ENCODE assay signal across 13 mouse cellular contexts in the genomic region with DNA sequence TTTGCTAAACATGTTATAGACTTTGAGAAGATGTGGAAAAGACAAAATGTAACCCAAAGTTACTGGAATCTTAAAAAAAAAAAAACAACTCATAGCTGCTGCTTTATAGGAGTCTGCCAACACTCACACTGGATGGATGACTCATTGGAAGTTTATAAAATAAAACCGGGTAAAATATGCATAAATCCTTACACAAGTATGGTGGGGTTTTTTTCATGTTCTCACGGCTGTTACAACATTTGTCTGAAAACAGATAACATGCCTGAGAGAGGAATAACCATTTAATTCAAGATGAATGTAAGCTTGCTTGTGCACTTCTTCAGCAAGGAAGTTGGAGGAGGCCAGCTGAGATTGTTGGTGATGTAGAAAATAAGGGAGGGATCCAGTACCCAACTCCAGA.
"Had no signal": no experiment of that assay in that cellular context is flagged by ENCODE, and none has a peak within 500 bp of the region (broad histone marks: within the 10 kb centered on the region; RNA-seq: fewer than 3 reads in every experiment).

No protein-coding gene starts in this region.

- H3K4me2 ChIP-seq: limb, embryonic 12.5 days; liver, embryonic 13.5 days; lung, embryonic 15.5 days; midbrain, embryonic 13.5 days; neural tube, embryonic 15.5 days; stomach, embryonic 15.5 days had no signal

- ATAC-seq: liver, postnatal 0 days; midbrain, embryonic 13.5 days had no signal

- DNase-seq: kidney, adult 18-20 months; kidney, postnatal 10 days; liver; liver, embryonic 13.5 days; liver, postnatal 0 days; lung, postnatal 36 days; thymus, postnatal 14 days had no signal

- H3K27me3 ChIP-seq: limb, embryonic 12.5 days; liver, embryonic 13.5 days; lung, embryonic 15.5 days; midbrain, embryonic 13.5 days; neural tube, embryonic 15.5 days; stomach, embryonic 15.5 days had no signal

- H3K4me1 ChIP-seq: liver, embryonic 13.5 days; midbrain, embryonic 13.5 days; neural tube, embryonic 15.5 days had no signal

- H3K9me3 ChIP-seq: limb, embryonic 12.5 days; liver, embryonic 13.5 days; lung, embryonic 15.5 days; midbrain, embryonic 13.5 days; neural tube, embryonic 15.5 days; stomach, embryonic 15.5 days had no signal

- H3K27ac ChIP-seq: left cerebral cortex, adult 2 months; limb, embryonic 12.5 days; liver, embryonic 13.5 days; lung, embryonic 15.5 days; midbrain, embryonic 13.5 days; neural tube, embryonic 15.5 days; stomach, embryonic 15.5 days had no signal

- H3K36me3 ChIP-seq: limb, embryonic 12.5 days; liver, embryonic 13.5 days; lung, embryonic 15.5 days; midbrain, embryonic 13.5 days; neural tube, embryonic 15.5 days; stomach, embryonic 15.5 days had no signal

- H3K9ac ChIP-seq: limb, embryonic 12.5 days; liver, embryonic 13.5 days; liver, postnatal 0 days; lung, embryonic 15.5 days; midbrain, embryonic 13.5 days; neural tube, embryonic 15.5 days; stomach, embryonic 15.5 days had no signal

- H3K4me3 ChIP-seq: left cerebral cortex, adult 2 months; limb, embryonic 12.5 days; liver, embryonic 13.5 days; lung, embryonic 15.5 days; midbrain, embryonic 13.5 days; neural tube, embryonic 15.5 days; stomach, embryonic 15.5 days had no signal
